Mouse (Mus musculus) heart, embryonic 10.5 days (tissue): ENCODE data around the gene Traf3. TPM values are rescaled to one million over a fixed set of nuclear protein-coding genes. Genes with fewer than 3 reads are reported as not detected.

Source experiments
- DNase-seq: peaks from one replicate; pipeline ENCODE4 v3.0.0-alpha.2; 2017; ENCODE audit warnings: low spot score
- H3K27ac ChIP-seq: fragments of 300-500 bp; sonication (generic); 2 replicates; pipeline ENCODE4 v1.5.1; 2016; ENCODE audit warnings: mild to moderate bottlenecking
- H3K27me3 ChIP-seq: fragments of 300-500 bp; sonication (generic); 2 replicates; pipeline ENCODE4 v1.6.1; 2016; ENCODE audit warnings: mild to moderate bottlenecking; ENCODE audit not compliant: poor library complexity, insufficient read depth, severe bottlenecking
- H3K36me3 ChIP-seq: fragments of 300-500 bp; sonication (generic); 2 replicates; pipeline ENCODE4 v1.6.1; 2016; ENCODE audit warnings: mild to moderate bottlenecking, moderate library complexity
- H3K4me1 ChIP-seq: fragments of 300-500 bp; sonication (generic); 2 replicates; pipeline ENCODE4 v1.6.1; 2016; ENCODE audit warnings: mild to moderate bottlenecking
- H3K4me3 ChIP-seq: fragments of 300-500 bp; sonication (generic); 2 replicates; pipeline ENCODE4 v1.5.1; 2016; ENCODE audit warnings: mild to moderate bottlenecking, moderate library complexity
- H3K9me3 ChIP-seq: fragments of 300-500 bp; sonication (generic); 2 replicates; pipeline ENCODE4 v1.6.1; 2016; ENCODE audit warnings: mild to moderate bottlenecking, moderate library complexity
- WGBS: fragments of 180-500 bp; shearing (Covaris S2); methylation state at CpG from one replicate; pipeline ENCODE4 v1.1.7; 2016; 5-methylcytosine and 5-hydroxymethylcytosine counted together
- polyA plus RNA-seq: library from polyadenylated mRNA; unstranded; fragments of >200 nt; fragmentation: Nextera tagmentation; extraction: Ambion mirVana; gene quantifications from 2 replicates; pipeline ENCODE4 v1.2.1, GENCODE M21; 2016

Traf3 gene
- polyA plus RNA-seq, 1 experiment from 2014 or later = 7.2 TPM

DNA sequence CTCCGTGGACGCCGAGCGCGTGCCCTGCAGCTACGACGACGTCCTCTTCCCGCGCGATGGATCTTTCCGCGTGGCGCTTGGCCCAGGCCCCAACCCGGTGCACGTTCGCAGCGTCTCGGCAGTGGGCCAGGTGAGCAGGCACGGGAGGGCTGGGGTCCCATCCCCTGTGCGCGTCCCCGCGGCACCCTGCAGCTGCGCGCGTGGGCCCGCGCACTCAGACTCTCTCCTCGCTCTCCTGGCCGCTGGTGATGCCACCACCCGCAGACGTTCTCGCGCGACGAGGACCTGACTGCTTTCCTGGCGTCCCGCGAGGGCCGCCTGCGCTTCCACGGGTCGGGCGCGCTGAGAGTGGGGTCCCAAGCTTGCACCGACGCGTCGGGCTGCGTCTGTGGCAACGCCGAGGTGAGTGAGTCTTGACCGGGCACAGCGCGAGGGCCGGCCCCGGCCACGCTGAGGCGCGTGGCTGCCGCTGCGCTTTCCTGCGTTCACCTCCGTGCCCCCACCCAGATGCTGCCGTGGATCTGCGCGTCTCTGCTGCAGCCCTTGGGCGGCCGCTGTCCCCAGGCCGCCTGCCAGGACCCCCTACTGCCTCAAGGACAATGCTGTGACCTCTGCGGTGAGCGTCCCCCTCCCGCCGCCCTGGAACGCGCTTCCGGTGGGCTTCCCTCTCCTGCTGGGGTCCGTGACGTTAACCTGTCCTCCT is 108.4 kb downstream of the Traf3 start:
- Histone ChIP-seq H3K36me3 (no peaks in the 10 kb centered on the region), H3K27ac (peak overlapping the region; percentile 80), H3K9me3 (peaks cover 3% of the 10 kb centered on the region; the same call in 1 of the 2 replicates), H3K4me1 (peaks cover 38% of the 10 kb centered on the region), H3K4me3 (peak overlapping the region; percentile 61), H3K27me3 (peaks cover 85% of the 10 kb centered on the region)
- DNase-seq = no peak
- WGBS = 4% methylated on average over 80 of the region's 80 CpGs

GRCm38 (mm10) chr12:111275150-111275841 is 109.1 kb downstream of the Traf3 start:
- Histone ChIP-seq H3K4me3 (peak overlapping the region; percentile 61), H3K27me3 (peaks cover 78% of the 10 kb centered on the region), H3K4me1 (peaks cover 36% of the 10 kb centered on the region), H3K9me3 (peaks cover 3% of the 10 kb centered on the region; the same call in 1 of the 2 replicates), H3K36me3 (no peaks in the 10 kb centered on the region), H3K27ac (peak overlapping the region; percentile 80; the same call in 1 of the 2 replicates)
- WGBS = under 1% methylated on average over 57 of the region's 58 CpGs
- no peak for DNase-seq

GRCm38 (mm10) chr12:111276371-111276770 is 110.2 kb downstream of the Traf3 start:
- DNase-seq = no peak
- Histone ChIP-seq H3K27ac (no peak overlapping the region), H3K27me3 (peaks cover 67% of the 10 kb centered on the region), H3K4me1 (peaks cover 30% of the 10 kb centered on the region), H3K4me3 (no peak overlapping the region), H3K36me3 (no peaks in the 10 kb centered on the region), H3K9me3 (peaks cover 3% of the 10 kb centered on the region; the same call in 1 of the 2 replicates)
- WGBS = 41% methylated on average over 6 of the region's 6 CpGs

GRCm38 (mm10) chr12:111283573-111283972 is 117.4 kb downstream of the Traf3 start:
- H3K4me1 ChIP-seq = peaks cover 17% of the 10 kb centered on the region
- no peaks in the 10 kb centered on the region for H3K36me3 ChIP-seq
- peaks cover 4% of the 10 kb centered on the region for H3K27me3 ChIP-seq
- H3K9me3 ChIP-seq = peaks cover 3% of the 10 kb centered on the region; the same call in 1 of the 2 replicates
- no peak for DNase-seq
- no peak overlapping the region for H3K4me3 ChIP-seq
- no peak overlapping the region for H3K27ac ChIP-seq
- 65% methylated on average over 4 of the region's 4 CpGs for WGBS

DNA sequence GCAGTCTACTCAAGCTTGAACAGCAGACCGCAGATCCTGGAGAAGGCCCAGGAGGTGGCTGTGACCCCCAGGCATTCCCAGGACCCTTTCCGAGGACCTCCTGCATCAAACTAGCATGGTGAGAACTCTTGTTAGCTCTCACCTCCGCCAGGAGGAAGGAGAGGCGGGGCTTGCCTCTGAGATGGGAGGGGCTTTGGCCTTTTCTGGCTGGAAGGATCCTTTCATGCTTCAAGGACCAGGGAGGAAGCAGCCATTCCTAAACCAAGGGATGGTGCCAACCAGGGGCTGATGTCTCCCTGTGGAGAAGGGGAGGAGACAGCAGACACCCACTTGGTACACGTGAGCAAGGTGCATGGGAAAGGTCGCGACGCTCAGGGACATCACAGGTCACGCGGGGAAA is 118.4 kb downstream of the Traf3 start:
- H3K27ac ChIP-seq = no peak overlapping the region
- H3K4me3 ChIP-seq = peak overlapping the region; percentile 40
- no peaks in the 10 kb centered on the region for H3K27me3 ChIP-seq
- WGBS = 13% methylated on average over 10 of the region's 10 CpGs
- peaks cover 17% of the 10 kb centered on the region for H3K4me1 ChIP-seq
- no peaks in the 10 kb centered on the region for H3K36me3 ChIP-seq
- no peak for DNase-seq
- H3K9me3 ChIP-seq = no peaks in the 10 kb centered on the region

DNA sequence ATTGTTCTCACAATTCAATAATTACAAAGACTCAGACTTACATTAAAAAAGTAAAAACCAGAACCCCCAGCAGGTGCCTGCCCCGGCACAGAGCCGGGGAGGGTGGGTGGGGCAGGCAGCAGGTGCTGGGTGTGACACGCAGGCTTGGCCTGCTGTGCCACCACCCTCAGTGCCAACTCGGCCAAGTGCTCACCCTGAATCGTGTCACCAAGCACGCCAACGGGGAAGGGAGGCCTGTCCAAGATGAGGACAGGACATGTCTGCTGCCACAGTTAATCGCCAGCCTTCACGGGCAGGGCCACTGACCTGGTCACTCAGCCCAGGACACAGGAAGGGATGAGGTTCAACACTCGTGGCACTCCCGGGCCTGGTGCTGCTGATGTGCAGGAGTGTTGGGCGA is 126.9 kb downstream of the Traf3 start:
- Histone ChIP-seq H3K4me1 (no peaks in the 10 kb centered on the region; the same call in 1 of the 2 replicates), H3K27ac (no peak overlapping the region), H3K27me3 (no peaks in the 10 kb centered on the region), H3K9me3 (no peaks in the 10 kb centered on the region), H3K4me3 (no peak overlapping the region), H3K36me3 (peaks cover 80% of the 10 kb centered on the region)
- no peak for DNase-seq
- WGBS = 89% methylated on average over 12 of the region's 12 CpGs

DNA sequence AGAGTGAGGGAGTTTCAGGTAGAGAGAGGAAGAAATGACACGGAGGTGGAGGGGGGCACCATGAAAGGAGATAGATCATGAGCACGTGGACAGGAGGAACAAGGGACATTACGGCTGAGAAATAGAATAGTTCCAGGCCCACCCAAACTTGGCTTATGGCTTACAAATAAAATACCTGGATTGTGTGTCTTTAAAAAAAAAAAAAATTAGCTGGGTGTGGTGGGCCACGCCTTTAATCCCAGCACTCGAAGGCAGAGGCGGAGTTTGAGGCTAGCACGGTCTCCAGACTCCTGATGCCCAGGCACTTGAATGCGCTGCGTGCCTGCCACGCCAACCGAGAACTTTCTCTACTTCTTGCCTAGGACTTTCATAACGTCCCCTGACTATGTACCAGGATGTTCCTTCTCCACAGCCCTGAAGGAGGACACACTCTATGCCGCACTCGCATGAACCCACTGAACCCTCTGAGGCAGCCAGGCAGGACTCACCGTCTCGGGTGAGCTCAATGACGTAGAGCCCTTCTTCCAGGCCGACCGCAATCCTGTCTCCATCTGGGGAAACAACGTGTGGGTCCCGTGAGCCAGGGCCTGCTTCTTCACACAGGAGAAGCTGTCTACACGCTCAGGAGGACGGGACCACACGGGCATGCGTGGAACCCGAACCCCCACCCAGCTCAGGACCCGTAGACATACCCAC is 135.3 kb downstream of the Traf3 start:
- DNase-seq = no peak
- H3K4me3 ChIP-seq = no peak overlapping the region
- peaks cover 97% of the 10 kb centered on the region for H3K36me3 ChIP-seq
- H3K9me3 ChIP-seq = no peaks in the 10 kb centered on the region
- H3K27ac ChIP-seq = no peak overlapping the region
- no peaks in the 10 kb centered on the region for H3K4me1 ChIP-seq
- 94% methylated on average over 27 of the region's 27 CpGs for WGBS
- no peaks in the 10 kb centered on the region for H3K27me3 ChIP-seq

- no peak for DNase-seq
- Histone ChIP-seq H3K4me3 (no peak overlapping the region), H3K27me3 (no peaks in the 10 kb centered on the region), H3K9me3 (no peaks in the 10 kb centered on the region), H3K27ac (no peak overlapping the region), H3K4me1 (no peaks in the 10 kb centered on the region), H3K36me3 (peaks cover 97% of the 10 kb centered on the region)
- 90% methylated on average over 14 of the region's 14 CpGs for WGBS
Observed at GRCm38 (mm10) chr12:111302018-111302345, 135.8 kb downstream of the Traf3 start.

- WGBS = 91% methylated on average over 8 of the region's 8 CpGs
- peaks cover 95% of the 10 kb centered on the region for H3K36me3 ChIP-seq
Observed at GRCm38 (mm10) chr12:111303702-111304337, 137.7 kb downstream of the Traf3 start.

DNA sequence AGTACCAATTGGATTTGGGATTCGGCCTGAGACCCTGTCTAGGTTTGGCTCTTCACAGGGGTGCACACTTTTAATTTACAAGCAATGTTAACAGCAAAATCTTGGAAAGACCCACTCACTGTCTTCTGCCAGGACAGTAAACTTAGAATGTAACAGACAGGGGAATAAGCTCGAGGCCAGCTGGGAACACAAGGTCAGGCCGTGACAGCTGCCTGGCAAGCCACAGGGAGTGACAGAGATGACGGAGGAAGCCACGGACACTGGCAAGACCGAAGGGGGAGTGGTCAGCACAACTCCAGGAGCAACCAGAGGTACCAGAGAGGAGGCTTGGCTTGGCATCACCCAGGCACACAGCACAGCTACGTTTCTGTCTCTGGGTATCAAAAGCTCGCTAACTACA is 140.7 kb downstream of the Traf3 start:
- Histone ChIP-seq H3K4me1 (no peaks in the 10 kb centered on the region), H3K4me3 (no peak overlapping the region), H3K27ac (no peak overlapping the region), H3K27me3 (no peaks in the 10 kb centered on the region), H3K36me3 (peaks cover 98% of the 10 kb centered on the region), H3K9me3 (no peaks in the 10 kb centered on the region)
- 88% methylated on average over 8 of the region's 8 CpGs for WGBS
- no peak for DNase-seq

More at GRCm38 (mm10) chr12:111303702-111304337, 137.7 kb downstream of the Traf3 start:
- Histone ChIP-seq H3K4me3 (no peak overlapping the region), H3K27me3 (no peaks in the 10 kb centered on the region), H3K27ac (no peak overlapping the region), H3K9me3 (no peaks in the 10 kb centered on the region), H3K4me1 (no peaks in the 10 kb centered on the region)
- no peak for DNase-seq

GRCm38 (mm10) chr12:111309256-111309655 is 143.1 kb downstream of the Traf3 start:
- Histone ChIP-seq H3K4me1 (no peaks in the 10 kb centered on the region), H3K4me3 (no peak overlapping the region), H3K9me3 (no peaks in the 10 kb centered on the region), H3K36me3 (peaks cover 98% of the 10 kb centered on the region), H3K27me3 (no peaks in the 10 kb centered on the region), H3K27ac (no peak overlapping the region)
- DNase-seq = no peak
- WGBS = 91% methylated on average over 12 of the region's 12 CpGs

GRCm38 (mm10) chr12:111309931-111310330 is 143.8 kb downstream of the Traf3 start:
- 88% methylated on average over 14 of the region's 14 CpGs for WGBS
- Histone ChIP-seq H3K4me3 (no peak overlapping the region), H3K27ac (no peak overlapping the region), H3K27me3 (no peaks in the 10 kb centered on the region), H3K9me3 (no peaks in the 10 kb centered on the region), H3K36me3 (peaks cover 98% of the 10 kb centered on the region), H3K4me1 (no peaks in the 10 kb centered on the region)
- DNase-seq = no peak
